Mouse (Mus musculus): ENCODE measurements around the gene Zbtb2.

Zbtb2 gene

GRCm38 (mm10) chr10:4334039-4334683, 53.7 kb downstream of the Zbtb2 start:
- peak; percentile 74 for DNase-seq (ENCODE audit: low read depth, low spot score)

- peak; percentile 50 for DNase-seq (ENCODE audit: low read depth, low spot score)
These were observed 54.6 kb downstream of the Zbtb2 start for GRCm38 (mm10) chr10:4333319-4333718.

GRCm38 (mm10) chr10:4332228-4332979, 55.5 kb downstream of the Zbtb2 start:
- no peak for DNase-seq (ENCODE audit: low read depth, low spot score)

- no peak for DNase-seq (ENCODE audit: low read depth, low spot score)
These were observed 60.2 kb downstream of the Zbtb2 start for GRCm38 (mm10) chr10:4327716-4328115.

- DNase-seq (ENCODE audit: low read depth, low spot score), result no peak
These were observed 62.3 kb downstream of the Zbtb2 start for GRCm38 (mm10) chr10:4325562-4325961.

GRCm38 (mm10) chr10:4323885-4324284, 64.0 kb downstream of the Zbtb2 start:
- no peak for DNase-seq (ENCODE audit: low read depth, low spot score)

All from skeletal muscle tissue, adult 2 months (tissue).